Mouse (Mus musculus) kidney, adult 11 months (tissue): ENCODE results near the gene Xlr5a.
"Not testable (repeated sequence)": the region's sequence is repeated elsewhere in the genome, so short reads cannot be mapped to it uniquely, and the experiment has no call there.

Source experiments
- DNase-seq: peaks from one replicate; pipeline ENCODE4 v3.0.0; 2022

Xlr5a gene

GRCm38 (mm10) chrX:73143218-73143618 lies 149.6 kb downstream of the Xlr5a start:
- DNase-seq, result not testable (repeated sequence)

DNA sequence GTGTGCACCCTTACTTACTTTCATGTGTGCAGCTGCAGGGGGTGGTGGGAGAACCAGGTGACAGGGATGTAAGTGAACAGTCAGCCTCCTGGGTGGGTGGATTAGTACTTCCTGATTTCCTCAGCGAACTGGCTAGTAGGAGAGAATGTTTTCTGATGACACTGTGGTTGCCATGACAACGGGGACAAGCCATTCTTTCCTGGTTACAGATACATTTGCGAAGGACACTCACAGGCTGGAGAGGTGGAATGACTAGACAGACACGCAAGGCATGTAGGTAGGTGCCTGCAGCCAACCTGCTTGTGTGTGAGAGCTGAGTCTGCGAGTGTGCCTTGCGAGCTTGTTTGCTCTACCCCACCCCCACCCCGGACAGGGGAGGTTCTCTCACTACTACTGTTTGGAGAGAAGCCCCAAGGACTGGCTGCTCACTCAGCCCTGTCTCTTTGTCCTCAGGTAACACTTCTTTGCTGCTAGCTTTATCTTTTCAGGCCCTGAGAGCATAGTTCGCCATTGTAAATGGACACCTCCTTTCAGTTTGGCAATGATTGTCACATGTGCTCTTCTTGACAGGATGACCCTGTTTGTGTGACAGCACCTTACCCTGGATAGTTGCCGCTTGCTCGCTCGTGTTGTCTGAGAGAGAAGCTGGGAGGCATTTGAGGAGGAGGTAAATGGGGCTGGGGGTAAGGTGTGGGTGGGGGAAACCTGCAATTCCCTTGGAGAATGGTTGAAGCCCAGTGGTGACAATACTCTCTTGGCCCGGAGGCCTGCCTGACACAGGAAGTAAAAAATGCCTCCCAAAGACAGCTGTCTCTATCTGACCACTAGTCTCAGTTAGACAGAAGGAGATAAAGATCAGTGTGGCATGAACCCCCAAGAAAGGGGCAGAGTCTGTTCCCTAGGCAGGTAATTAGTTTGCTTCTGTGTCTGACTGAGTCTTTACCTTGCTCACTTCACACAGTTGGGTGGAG lies 169.6 kb downstream of the Xlr5a start:
- DNase-seq, result not testable (repeated sequence)

DNA sequence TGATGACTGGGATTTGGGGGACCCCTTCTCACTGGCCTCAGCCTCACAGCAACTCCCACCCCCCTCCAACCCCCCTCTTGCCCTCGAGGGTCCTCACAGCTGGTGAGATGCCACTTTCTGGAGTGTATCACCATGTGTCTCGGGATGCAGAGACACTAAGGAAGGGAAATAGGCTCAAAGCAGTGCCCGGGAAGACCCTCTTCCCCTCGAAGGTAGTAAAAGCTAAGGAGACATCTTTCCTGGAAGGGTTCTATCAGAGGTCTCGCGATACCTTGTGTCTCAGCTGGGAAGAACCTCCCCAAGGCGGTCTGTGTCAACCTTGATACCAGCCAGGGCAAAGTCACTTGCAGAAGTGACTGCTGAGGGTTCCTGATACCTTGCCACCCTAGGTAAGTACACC lies 176.0 kb downstream of the Xlr5a start, which contains the start of gene Gm14685:
Gm14685 (plus strand) TSS at position 301 of the 400 bp plus-strand sequence.
- DNase-seq, result not testable (repeated sequence)

DNA sequence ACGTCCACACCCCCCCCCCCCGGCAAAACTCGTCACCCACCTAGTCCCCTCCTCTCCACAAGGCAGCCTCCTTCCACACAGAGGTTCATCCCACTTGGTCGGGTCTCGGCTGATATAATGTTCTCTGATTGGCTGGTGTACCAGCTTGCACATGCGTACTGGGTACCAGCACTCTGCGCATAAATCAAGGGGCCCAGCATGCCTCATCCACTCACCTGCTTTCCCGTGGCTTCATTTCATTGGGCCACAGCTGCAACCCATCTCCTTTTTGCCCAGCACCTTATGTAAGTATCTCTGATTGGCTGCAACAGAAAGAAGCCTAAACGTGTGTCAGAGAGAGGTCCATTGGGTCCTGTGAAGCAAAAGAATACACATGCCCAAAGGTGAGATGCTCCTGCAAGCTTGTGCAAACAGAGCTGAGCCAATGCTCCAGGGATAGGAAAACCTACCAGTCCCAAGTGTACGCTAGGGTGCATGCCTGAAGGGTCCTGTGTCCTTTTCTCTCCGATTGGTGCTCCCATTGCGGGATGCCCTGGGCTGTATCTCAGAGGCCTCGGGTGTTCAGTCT lies 195.8 kb downstream of the Xlr5a start, which contains the start of gene Xlr3a:
Xlr3a (minus strand) TSS at position 155 of the 568 bp plus-strand sequence.
- DNase-seq, result not testable (repeated sequence)

- not testable (repeated sequence) for DNase-seq
These were observed 210.3 kb downstream of the Xlr5a start, which contains the start of gene Xlr4a for GRCm38 (mm10) chrX:73082267-73083055. Gene Xlr4a (minus strand): TSS chrX:73082478.

GRCm38 (mm10) chrX:73066765-73067312 lies 225.9 kb downstream of the Xlr5a start:
- not testable (repeated sequence) for DNase-seq

- DNase-seq, result no peak
These were observed 228.4 kb downstream of the Xlr5a start, which contains the start of gene Pnma3 for GRCm38 (mm10) chrX:73064415-73064793. Gene Pnma3 (plus strand): TSS chrX:73064787.

GRCm38 (mm10) chrX:73063512-73064414 lies 229.0 kb downstream of the Xlr5a start:
- no peak for DNase-seq

GRCm38 (mm10) chrX:73062323-73062722 lies 230.5 kb downstream of the Xlr5a start:
- no peak for DNase-seq

DNA sequence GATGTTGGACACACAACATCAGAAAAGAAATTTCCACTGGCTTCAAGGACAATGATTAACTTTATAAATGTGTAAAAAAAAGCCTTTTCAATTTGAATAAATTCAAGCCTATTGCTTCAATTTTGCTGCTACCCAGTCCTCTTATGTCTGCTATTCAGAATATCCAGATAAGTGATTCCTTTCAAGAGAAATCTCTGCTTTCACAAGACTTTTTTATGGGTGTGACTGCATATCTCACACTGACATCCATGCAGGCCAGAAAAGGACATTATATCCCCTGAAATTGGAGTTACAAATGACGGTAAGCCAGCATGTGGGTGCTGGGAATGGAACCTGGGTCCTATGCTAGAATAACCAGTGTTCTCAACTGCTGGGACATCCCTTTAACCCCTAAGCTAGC lies 231.2 kb downstream of the Xlr5a start:
- no peak for DNase-seq
